Mouse (Mus musculus) kidney, embryonic 15.5 days (tissue): Measurements from ENCODE around the gene Adam23. TPM values are rescaled to one million over a fixed set of nuclear protein-coding genes. Genes with fewer than 3 reads are reported as not detected.

Experiments
- ATAC-seq: fragments of 200-750 bp; cut with Nextera tagmentation; replicated peaks from 2 replicates; pipeline ENCODE4 v1.8.0; 2017; ENCODE audit warnings: moderate TSS enrichment; ENCODE audit not compliant: low FRiP score
- H3K27ac ChIP-seq: fragments of 300-500 bp; sonication (generic); 2 replicates; pipeline ENCODE4 v1.5.1; 2015; ENCODE audit warnings: mild to moderate bottlenecking, inconsistent platforms
- H3K27me3 ChIP-seq: fragments of 300-500 bp; sonication (generic); 2 replicates; pipeline ENCODE4 v1.6.1; 2015; ENCODE audit warnings: inconsistent platforms
- H3K36me3 ChIP-seq: fragments of 300-500 bp; sonication (generic); 2 replicates; pipeline ENCODE4 v1.6.1; 2015; ENCODE audit warnings: inconsistent platforms
- H3K4me1 ChIP-seq: fragments of 300-500 bp; sonication (generic); 2 replicates; pipeline ENCODE4 v1.6.1; 2015; ENCODE audit warnings: inconsistent platforms
- H3K4me2 ChIP-seq: fragments of 300-500 bp; sonication (generic); 2 replicates; pipeline ENCODE4 v1.6.1; 2015; ENCODE audit warnings: moderate library complexity, mild to moderate bottlenecking, inconsistent platforms
- H3K4me3 ChIP-seq: fragments of 300-500 bp; sonication (generic); replicated peaks from 2 replicates; pipeline ENCODE4 v1.5.1; 2015; ENCODE audit warnings: mild to moderate bottlenecking, inconsistent platforms
- H3K9ac ChIP-seq: fragments of 300-500 bp; sonication (generic); 2 replicates; pipeline ENCODE4 v1.6.1; 2015; ENCODE audit warnings: mild to moderate bottlenecking, inconsistent platforms
- H3K9me3 ChIP-seq: fragments of 300-500 bp; sonication (generic); replicated peaks from 2 replicates; pipeline ENCODE4 v1.6.1; 2016; ENCODE audit warnings: inconsistent platforms
- WGBS: fragments of 180-500 bp; shearing (Covaris S2); methylation state at CpG from one replicate; pipeline ENCODE4 v1.1.7; 2015; ENCODE audit warnings: mixed read lengths; 5-methylcytosine and 5-hydroxymethylcytosine counted together
- polyA plus RNA-seq: library from polyadenylated mRNA; unstranded; fragments of >200 nt; fragmentation: Nextera tagmentation; extraction: Ambion mirVana; gene quantifications from 2 replicates; pipeline ENCODE4 v1.2.1, GENCODE M21; 2015

The Adam23 gene
- polyA plus RNA-seq, 1 experiment from 2014 or later = 2.1 TPM

- no peak overlapping the region for H3K4me3 ChIP-seq
- H3K4me1 ChIP-seq = no peaks in the 10 kb centered on the region
- H3K27ac ChIP-seq = no peak overlapping the region
- H3K9me3 ChIP-seq = no peaks in the 10 kb centered on the region
- 90% methylated on average over 2 of the region's 2 CpGs for WGBS
- no peaks in the 10 kb centered on the region for H3K36me3 ChIP-seq
- H3K9ac ChIP-seq = no peak overlapping the region
- H3K4me2 ChIP-seq = no peak overlapping the region
- no peak for ATAC-seq
- H3K27me3 ChIP-seq = no peaks in the 10 kb centered on the region
Observed at GRCm38 (mm10) chr1:63486646-63487045, 41.0 kb downstream of the Adam23 start.

GRCm38 (mm10) chr1:63491001-63491400 lies 45.3 kb downstream of the Adam23 start:
- Histone ChIP-seq H3K27ac (no peak overlapping the region), H3K4me1 (no peaks in the 10 kb centered on the region), H3K9ac (no peak overlapping the region), H3K4me3 (no peak overlapping the region), H3K27me3 (no peaks in the 10 kb centered on the region), H3K4me2 (no peak overlapping the region), H3K36me3 (no peaks in the 10 kb centered on the region), H3K9me3 (no peaks in the 10 kb centered on the region)
- no peak for ATAC-seq
- 74% methylated on average over 1 of the region's 1 CpGs for WGBS

- Histone ChIP-seq H3K4me1 (no peaks in the 10 kb centered on the region), H3K4me3 (no peak overlapping the region), H3K27ac (no peak overlapping the region), H3K36me3 (no peaks in the 10 kb centered on the region), H3K4me2 (no peak overlapping the region), H3K27me3 (no peaks in the 10 kb centered on the region), H3K9me3 (no peaks in the 10 kb centered on the region), H3K9ac (no peak overlapping the region)
- 76% methylated on average over 5 of the region's 5 CpGs for WGBS
- no peak for ATAC-seq
Observed at GRCm38 (mm10) chr1:63493325-63493724, 47.6 kb downstream of the Adam23 start.

- 76% methylated on average over 4 of the region's 4 CpGs for WGBS
- no peaks in the 10 kb centered on the region for H3K27me3 ChIP-seq
- no peak overlapping the region for H3K4me3 ChIP-seq
Observed at GRCm38 (mm10) chr1:63507386-63507785, 61.7 kb downstream of the Adam23 start.

GRCm38 (mm10) chr1:63508801-63509200 lies 63.1 kb downstream of the Adam23 start:
- 37% methylated on average over 4 of the region's 4 CpGs for WGBS

More at GRCm38 (mm10) chr1:63507386-63507785, 61.7 kb downstream of the Adam23 start:
- Histone ChIP-seq H3K4me2 (no peak overlapping the region), H3K9ac (no peak overlapping the region), H3K4me1 (no peaks in the 10 kb centered on the region), H3K36me3 (no peaks in the 10 kb centered on the region), H3K9me3 (no peaks in the 10 kb centered on the region), H3K27ac (no peak overlapping the region)
- ATAC-seq = no peak

GRCm38 (mm10) chr1:63511416-63511815 lies 65.7 kb downstream of the Adam23 start:
- H3K4me2 ChIP-seq = no peak overlapping the region
- H3K27ac ChIP-seq = no peak overlapping the region
- 59% methylated on average over 3 of the region's 3 CpGs for WGBS
- no peaks in the 10 kb centered on the region for H3K9me3 ChIP-seq
- no peaks in the 10 kb centered on the region for H3K4me1 ChIP-seq
- ATAC-seq = no peak
- H3K9ac ChIP-seq = no peak overlapping the region
- H3K36me3 ChIP-seq = no peaks in the 10 kb centered on the region
- no peaks in the 10 kb centered on the region for H3K27me3 ChIP-seq
- no peak overlapping the region for H3K4me3 ChIP-seq

More at GRCm38 (mm10) chr1:63508801-63509200, 63.1 kb downstream of the Adam23 start:
- H3K9ac ChIP-seq = no peak overlapping the region
- H3K4me1 ChIP-seq = no peaks in the 10 kb centered on the region
- H3K4me2 ChIP-seq = no peak overlapping the region
- no peak for ATAC-seq
- H3K4me3 ChIP-seq = no peak overlapping the region
- no peaks in the 10 kb centered on the region for H3K36me3 ChIP-seq
- H3K9me3 ChIP-seq = no peaks in the 10 kb centered on the region
- H3K27ac ChIP-seq = no peak overlapping the region
- no peaks in the 10 kb centered on the region for H3K27me3 ChIP-seq

- no peak overlapping the region for H3K4me2 ChIP-seq
- H3K27me3 ChIP-seq = no peaks in the 10 kb centered on the region
- H3K4me1 ChIP-seq = 0 out of 2 replicates have a peak, but pooled peaks cover 3% of the 10 kb centered on the region
- H3K4me3 ChIP-seq = no peak overlapping the region
- H3K9me3 ChIP-seq = no peaks in the 10 kb centered on the region
- no peak for ATAC-seq
- H3K27ac ChIP-seq = no peak overlapping the region
- 85% methylated on average over 11 of the region's 11 CpGs for WGBS
- no peaks in the 10 kb centered on the region for H3K36me3 ChIP-seq
- H3K9ac ChIP-seq = no peak overlapping the region
Observed at GRCm38 (mm10) chr1:63517800-63518199, 72.1 kb downstream of the Adam23 start.

GRCm38 (mm10) chr1:63518814-63519213 lies 73.1 kb downstream of the Adam23 start:
- H3K4me1 ChIP-seq = 0 out of 2 replicates have a peak, but pooled peaks cover 3% of the 10 kb centered on the region
- no peak overlapping the region for H3K4me3 ChIP-seq
- no peaks in the 10 kb centered on the region for H3K9me3 ChIP-seq
- H3K27ac ChIP-seq = no peak overlapping the region
- H3K36me3 ChIP-seq = no peaks in the 10 kb centered on the region
- no peak overlapping the region for H3K4me2 ChIP-seq
- H3K27me3 ChIP-seq = no peaks in the 10 kb centered on the region
- H3K9ac ChIP-seq = no peak overlapping the region
- 30% methylated on average over 5 of the region's 5 CpGs for WGBS
- no peak for ATAC-seq

- Histone ChIP-seq H3K27ac (no peak overlapping the region), H3K36me3 (no peaks in the 10 kb centered on the region), H3K4me2 (no peak overlapping the region), H3K4me1 (0 out of 2 replicates have a peak, but pooled peaks cover 9% of the 10 kb centered on the region), H3K9me3 (no peaks in the 10 kb centered on the region), H3K27me3 (no peaks in the 10 kb centered on the region), H3K9ac (no peak overlapping the region), H3K4me3 (no peak overlapping the region)
- ATAC-seq = no peak
- 71% methylated on average over 9 of the region's 9 CpGs for WGBS
Observed at GRCm38 (mm10) chr1:63529901-63530300, 84.2 kb downstream of the Adam23 start.

- no peak overlapping the region for H3K4me3 ChIP-seq
- H3K4me1 ChIP-seq = 0 out of 2 replicates have a peak, but pooled peaks cover 11% of the 10 kb centered on the region
- H3K9ac ChIP-seq = no peak overlapping the region
- 38% methylated on average over 6 of the region's 6 CpGs for WGBS
- H3K4me2 ChIP-seq = no peak overlapping the region
- no peaks in the 10 kb centered on the region for H3K9me3 ChIP-seq
- H3K27ac ChIP-seq = no peak overlapping the region
- no peaks in the 10 kb centered on the region for H3K36me3 ChIP-seq
- peak; percentile 90 for ATAC-seq
- no peaks in the 10 kb centered on the region; the same call in 1 of the 2 replicates for H3K27me3 ChIP-seq
Observed at GRCm38 (mm10) chr1:63534271-63534827, 88.7 kb downstream of the Adam23 start.

GRCm38 (mm10) chr1:63539884-63540613 lies 94.4 kb downstream of the Adam23 start:
- Histone ChIP-seq H3K4me3 (no peak overlapping the region), H3K9me3 (no peaks in the 10 kb centered on the region), H3K36me3 (no peaks in the 10 kb centered on the region), H3K4me1 (0 out of 2 replicates have a peak, but pooled peaks cover under 1% of the 10 kb centered on the region), H3K4me2 (no peak overlapping the region), H3K9ac (no peak overlapping the region), H3K27me3 (no peaks in the 10 kb centered on the region; the same call in 1 of the 2 replicates), H3K27ac (no peak overlapping the region)
- ATAC-seq = no peak
- 78% methylated on average over 14 of the region's 14 CpGs for WGBS

GRCm38 (mm10) chr1:63544122-63544521 lies 98.4 kb downstream of the Adam23 start:
- Histone ChIP-seq H3K9me3 (no peaks in the 10 kb centered on the region), H3K27ac (no peak overlapping the region), H3K4me3 (no peak overlapping the region), H3K4me1 (no peaks in the 10 kb centered on the region), H3K4me2 (no peak overlapping the region), H3K27me3 (no peaks in the 10 kb centered on the region), H3K36me3 (no peaks in the 10 kb centered on the region), H3K9ac (no peak overlapping the region)
- ATAC-seq = no peak
- 88% methylated on average over 2 of the region's 2 CpGs for WGBS
